Mouse (Mus musculus): ENCODE measurements around the gene Ltv1.

GRCm38 (mm10) chr10:13150435-13150834, 42.5 kb downstream of the Ltv1 start:
- TF ChIP-seq CTCF (IDR thresholded peaks at IDR 0.05; ENCODE audit: borderline replicate concordance, insufficient read depth, low read depth, low read length), result no peak
- TF ChIP-seq POLR2A (IDR thresholded peaks at IDR 0.05; ENCODE audit: borderline replicate concordance, insufficient read depth, low read length), result no peak

Data from cerebellum, adult 2 months (tissue).